Mouse (Mus musculus) E14TG2a.4 (cell line): ENCODE data around the gene Rhbg.

ENCODE experiments used
- H3K27me3 ChIP-seq: 2 replicates; pipeline ENCODE4 v1.6.1; 2014; ENCODE audit warnings: low read length, control low read depth; ENCODE audit not compliant: insufficient read depth
- H3K36me3 ChIP-seq: 2 replicates; pipeline ENCODE4 v1.6.1; 2014; ENCODE audit warnings: low read length, control low read depth; ENCODE audit not compliant: insufficient read depth
- H3K4me1 ChIP-seq: replicated peaks from 2 replicates; pipeline ENCODE4 v1.6.1; 2014; ENCODE audit warnings: low read depth, low read length, control low read depth
- H3K4me3 ChIP-seq: replicated peaks from 2 replicates; pipeline ENCODE4 v1.5.1; 2014; ENCODE audit warnings: mild to moderate bottlenecking, low read length
- H3K9me3 ChIP-seq: 2 replicates; pipeline ENCODE4 v1.6.1; 2014; ENCODE audit warnings: low read length, control low read depth
- CTCF ChIP-seq: conservative IDR thresholded peaks from 2 replicates; pipeline ENCODE4 v1.5.1; 2014; ENCODE audit warnings: low read length
- NANOG ChIP-seq: IDR thresholded peaks from 2 replicates; pipeline ENCODE4 v1.6.1; 2014; ENCODE audit warnings: borderline replicate concordance, low read length, mixed read lengths
- POU5F1 ChIP-seq: IDR thresholded peaks from 2 replicates; pipeline ENCODE4 v1.6.1; 2014; ENCODE audit warnings: low read length, borderline replicate concordance

The Rhbg gene

DNA sequence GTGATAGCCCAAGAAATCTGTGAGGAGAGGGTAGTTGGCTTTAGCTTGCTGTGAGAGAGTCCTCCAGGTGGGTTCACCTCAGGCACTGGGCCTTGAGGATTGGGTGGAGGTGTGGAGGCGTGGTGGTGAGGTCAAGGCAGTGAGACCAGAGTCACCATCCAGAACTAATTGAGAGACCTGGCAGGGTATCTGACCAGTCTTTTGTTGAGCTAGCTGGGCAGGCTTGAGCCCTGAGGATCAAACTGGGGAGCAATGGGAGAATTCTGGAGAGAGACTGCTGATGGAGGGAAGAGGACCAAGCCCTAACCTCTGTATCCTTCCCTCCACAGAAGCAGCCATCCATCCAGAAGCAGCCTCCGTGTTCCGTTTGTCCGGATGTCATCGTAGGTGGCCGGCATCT, 45.2 kb downstream of the Rhbg start:
- Histone ChIP-seq H3K4me1 (peaks cover 32% of the 10 kb centered on the region), H3K4me3 (no peak overlapping the region), H3K36me3 (no peaks in the 10 kb centered on the region), H3K27me3 (peaks cover 99% of the 10 kb centered on the region), H3K9me3 (no peaks in the 10 kb centered on the region)
- TF ChIP-seq CTCF (no peak), POU5F1 (no peak), NANOG (no peak)

DNA sequence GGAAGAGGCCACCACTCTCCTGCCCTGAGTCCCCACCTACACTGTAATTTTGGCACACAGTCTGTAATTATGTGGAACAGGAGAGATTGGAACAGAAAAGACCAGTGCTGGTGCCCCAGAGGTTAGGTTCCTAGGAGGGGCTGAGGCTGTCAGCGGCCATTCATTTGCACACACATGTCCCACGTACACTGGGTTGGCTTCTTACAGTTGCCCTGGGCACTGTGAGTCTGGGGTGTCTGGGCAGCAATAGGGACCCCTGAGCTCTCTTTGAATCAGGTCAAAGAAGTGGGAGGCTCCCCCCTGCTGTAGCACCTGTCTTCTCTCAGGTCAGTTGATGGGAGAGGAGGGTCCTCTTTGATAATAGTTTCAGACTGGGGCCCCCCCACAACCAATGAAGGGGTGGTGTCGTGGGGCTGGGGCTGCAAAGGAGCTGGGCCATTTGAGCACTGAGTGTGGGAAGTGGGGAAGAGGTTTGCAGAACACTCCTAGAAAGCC, 46.2 kb downstream of the Rhbg start:
- Histone ChIP-seq H3K4me3 (no peak overlapping the region), H3K4me1 (peaks cover 25% of the 10 kb centered on the region), H3K36me3 (no peaks in the 10 kb centered on the region), H3K27me3 (peaks cover 99% of the 10 kb centered on the region), H3K9me3 (no peaks in the 10 kb centered on the region)
- TF ChIP-seq CTCF (no peak), POU5F1 (no peak), NANOG (no peak)

DNA sequence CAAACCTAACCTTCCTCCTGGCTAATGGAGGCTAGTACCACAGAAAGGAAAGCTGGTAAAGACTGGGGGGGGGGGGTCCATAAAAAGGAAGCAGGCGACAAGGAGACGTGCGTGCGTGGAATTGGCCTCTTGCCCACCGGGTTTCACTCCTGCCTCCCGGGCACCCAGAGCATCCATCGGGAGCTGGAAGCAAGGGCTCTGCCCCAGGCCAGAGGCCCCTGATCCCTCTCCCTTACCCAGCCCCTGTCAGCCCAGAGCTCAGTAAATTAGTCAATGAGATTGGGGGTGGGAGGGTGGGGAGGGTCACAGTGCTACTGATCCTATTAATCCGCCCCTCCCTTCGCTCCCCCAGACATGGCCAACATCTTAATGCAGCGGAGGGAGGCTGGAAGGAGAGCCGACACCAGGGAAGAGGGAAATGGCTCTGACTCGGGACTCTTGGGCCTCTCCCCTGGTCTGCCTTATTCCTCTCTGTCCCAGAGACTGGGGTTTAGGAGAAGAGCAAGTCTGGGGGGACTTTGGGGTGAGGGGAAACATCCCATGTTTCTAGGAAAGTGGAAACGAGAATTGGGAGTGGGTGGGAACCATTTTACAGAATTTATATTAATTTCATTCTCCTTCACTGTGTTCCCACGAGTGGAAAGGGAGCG, 46.9 kb downstream of the Rhbg start:
- Histone ChIP-seq H3K9me3 (no peaks in the 10 kb centered on the region), H3K27me3 (peaks cover 100% of the 10 kb centered on the region), H3K4me3 (no peak overlapping the region), H3K4me1 (peaks cover 25% of the 10 kb centered on the region), H3K36me3 (no peaks in the 10 kb centered on the region)
- TF ChIP-seq POU5F1 (no peak), CTCF (no peak), NANOG (no peak)

DNA sequence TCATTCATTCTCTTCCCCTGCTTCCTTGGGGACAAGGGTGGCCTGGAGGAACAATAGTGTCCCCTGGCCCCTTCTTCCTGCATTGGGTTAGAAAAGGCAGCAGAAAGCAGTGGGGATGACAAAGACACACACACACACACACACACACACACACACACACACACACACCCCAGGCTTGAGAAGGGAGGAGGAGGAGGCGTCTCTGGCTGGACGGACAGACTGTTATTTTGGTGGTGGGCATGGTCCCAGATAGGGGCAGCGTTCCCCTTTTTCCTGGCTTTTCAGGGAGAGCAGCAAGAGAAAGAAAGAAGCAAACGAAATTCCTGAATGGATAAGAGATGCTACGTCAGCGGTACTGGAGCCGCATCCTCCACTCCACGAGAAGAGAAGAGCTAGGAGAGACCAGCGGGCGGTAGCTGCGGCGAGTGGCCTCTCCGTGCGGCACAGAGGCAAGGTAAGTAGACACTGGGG, 47.6 kb downstream of the Rhbg start:
- TF ChIP-seq CTCF = no peak
- no peak for TF ChIP-seq POU5F1
- no peak for TF ChIP-seq NANOG
- Histone ChIP-seq H3K36me3 (no peaks in the 10 kb centered on the region), H3K4me3 (no peak overlapping the region), H3K4me1 (peaks cover 25% of the 10 kb centered on the region), H3K27me3 (peaks cover 100% of the 10 kb centered on the region), H3K9me3 (peaks cover 2% of the 10 kb centered on the region)

DNA sequence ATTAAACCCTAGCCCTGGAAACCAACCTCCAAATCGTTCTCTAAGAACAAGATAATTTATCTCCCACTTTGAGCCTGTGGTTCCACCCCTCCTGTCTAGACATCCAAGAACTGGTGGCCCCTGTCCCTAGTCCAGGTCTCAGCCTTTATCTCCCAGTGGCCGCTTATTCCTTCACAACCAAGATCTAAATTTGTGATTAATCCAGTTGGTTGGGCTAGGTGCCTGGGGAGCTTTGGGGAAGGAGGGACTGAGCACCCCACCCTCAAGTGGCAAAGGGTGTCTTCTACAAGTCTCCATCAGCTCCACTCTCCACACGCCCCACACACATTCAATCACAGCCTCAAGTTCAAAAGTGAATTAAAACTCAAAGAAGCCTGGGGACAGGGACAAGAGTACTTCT, 48.0 kb downstream of the Rhbg start:
- Histone ChIP-seq H3K36me3 (no peaks in the 10 kb centered on the region), H3K9me3 (peaks cover 6% of the 10 kb centered on the region), H3K4me3 (no peak overlapping the region), H3K4me1 (peaks cover 25% of the 10 kb centered on the region), H3K27me3 (peaks cover 100% of the 10 kb centered on the region)
- TF ChIP-seq CTCF (no peak), NANOG (no peak), POU5F1 (no peak)

DNA sequence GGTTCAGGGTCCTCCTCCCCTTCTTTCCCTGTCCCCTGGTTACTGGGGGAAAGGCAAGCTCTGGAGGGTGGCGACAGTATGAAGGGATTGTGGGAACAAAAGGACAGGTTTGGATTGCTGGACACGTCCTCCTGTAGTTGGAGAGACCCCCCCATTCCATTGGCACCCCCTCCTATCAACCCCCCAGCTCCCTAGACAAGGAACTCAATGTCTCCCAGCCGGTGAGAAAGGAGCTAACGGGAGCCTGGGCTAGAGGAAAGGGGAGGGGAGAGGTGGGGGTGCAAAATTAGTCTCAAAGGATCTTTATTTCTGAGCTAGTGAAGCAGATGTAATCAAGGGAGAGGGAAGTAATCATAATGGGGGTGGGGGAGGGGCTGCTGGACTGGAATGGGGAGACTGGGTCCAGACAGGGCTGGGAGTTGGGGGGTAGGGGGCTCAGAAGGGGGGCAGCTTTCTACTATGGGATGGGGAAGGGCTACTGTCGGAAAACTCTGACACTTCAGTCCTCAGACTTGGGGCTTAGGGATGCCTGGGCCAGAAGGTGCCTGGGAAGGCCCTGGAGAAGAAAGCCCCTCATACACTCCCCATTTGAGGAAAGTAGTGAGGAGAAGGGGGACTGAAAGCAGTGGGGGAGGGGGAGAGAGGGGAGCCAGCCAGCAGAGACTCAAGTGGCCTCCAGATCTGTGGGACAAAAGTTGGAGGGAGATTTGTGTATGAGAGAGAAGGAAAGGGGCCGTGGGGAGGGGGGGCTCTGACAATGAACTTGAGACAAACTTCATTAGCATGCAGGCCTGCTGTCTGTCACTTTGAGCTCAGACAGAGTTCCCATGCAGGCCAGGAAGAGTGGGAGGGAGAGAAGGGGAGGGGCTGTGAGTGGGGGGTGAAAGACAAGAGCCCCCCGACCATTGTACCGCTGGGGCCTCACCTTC, 48.7 kb downstream of the Rhbg start:
- no peaks in the 10 kb centered on the region for H3K36me3 ChIP-seq
- H3K9me3 ChIP-seq = peaks cover 10% of the 10 kb centered on the region
- H3K4me3 ChIP-seq = no peak overlapping the region
- peaks cover 25% of the 10 kb centered on the region for H3K4me1 ChIP-seq
- TF ChIP-seq CTCF (no peak), POU5F1 (no peak), NANOG (no peak)
- peaks cover 100% of the 10 kb centered on the region for H3K27me3 ChIP-seq

DNA sequence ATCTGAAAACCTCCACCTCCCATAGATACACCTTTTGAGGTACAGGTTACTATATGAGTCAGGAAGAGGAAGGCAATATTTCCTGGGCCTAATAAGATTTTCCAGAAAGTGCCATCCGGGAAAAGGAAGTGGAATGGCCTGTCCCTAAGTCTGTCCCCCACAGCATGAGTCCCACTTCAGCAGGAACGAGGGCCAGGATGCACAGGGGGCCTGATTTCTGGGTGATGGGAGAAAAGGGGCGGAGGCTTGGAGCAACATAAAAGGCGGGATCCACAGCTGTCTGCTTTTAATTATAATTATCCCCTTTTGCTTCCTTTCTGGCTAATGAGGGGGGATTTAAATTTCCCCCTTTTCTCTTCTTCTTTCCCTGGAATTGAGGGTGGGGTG, 49.3 kb downstream of the Rhbg start:
- no peak for TF ChIP-seq POU5F1
- TF ChIP-seq NANOG = no peak
- TF ChIP-seq CTCF = no peak

DNA sequence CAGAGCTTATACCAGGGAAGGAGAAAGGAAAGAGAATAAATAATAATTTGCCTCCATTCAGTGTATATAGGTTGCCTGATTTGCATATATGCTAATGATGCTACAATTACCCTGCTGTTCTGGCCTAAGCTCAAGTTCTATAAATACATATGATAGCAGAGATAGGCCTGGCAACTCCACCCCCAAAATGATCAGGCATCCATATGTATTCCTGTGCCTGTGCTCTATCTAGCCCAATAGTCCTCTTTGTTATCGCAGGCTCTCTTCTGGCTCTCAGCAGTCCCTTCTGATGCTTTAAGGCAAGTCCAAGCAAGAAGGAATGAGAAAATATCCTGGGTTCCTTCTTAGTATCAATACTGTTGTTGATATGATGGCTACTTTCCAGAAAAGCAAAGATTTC, 49.8 kb downstream of the Rhbg start:
- H3K4me3 ChIP-seq = no peak overlapping the region
- peaks cover 10% of the 10 kb centered on the region for H3K9me3 ChIP-seq
- H3K27me3 ChIP-seq = peaks cover 100% of the 10 kb centered on the region
- peaks cover 26% of the 10 kb centered on the region for H3K4me1 ChIP-seq
- TF ChIP-seq NANOG (no peak), CTCF (no peak), POU5F1 (no peak)
- H3K36me3 ChIP-seq = no peaks in the 10 kb centered on the region

More for the DNA sequence above, 49.3 kb downstream of the Rhbg start:
- Histone ChIP-seq H3K4me1 (peaks cover 28% of the 10 kb centered on the region), H3K27me3 (peaks cover 100% of the 10 kb centered on the region), H3K9me3 (peaks cover 10% of the 10 kb centered on the region), H3K36me3 (no peaks in the 10 kb centered on the region), H3K4me3 (no peak overlapping the region)
